Mouse (Mus musculus): Measurements from ENCODE around the gene Pycard. TPM values are rescaled to one million over a fixed set of nuclear protein-coding genes. Genes with fewer than 3 reads are reported as not detected.

Gene Pycard
- total and polyA plus RNA-seq, 3 experiments, result 5.1 to 52.5 (median 8.1) TPM

GRCm38 (mm10) chr7:128022974-128023373 lies 29.3 kb upstream of the Pycard start:
- TF ChIP-seq CHD2 (IDR thresholded peaks at IDR 0.05; ENCODE audit: low read length) (no peak), ZKSCAN1 (IDR thresholded peaks at IDR 0.05; ENCODE audit: borderline replicate concordance, low read depth, low read length) (no peak), E2F4 (IDR thresholded peaks at IDR 0.05; ENCODE audit: insufficient replicate concordance, low read depth, low read length) (0 out of 2 replicates have a peak, but pooled peaks have one; percentile 26), PAX5 (IDR thresholded peaks at IDR 0.05; ENCODE audit: low read length) (no peak), TCF12 (IDR thresholded peaks at IDR 0.05; ENCODE audit: low read depth, low read length) (no peak), JUN (IDR thresholded peaks at IDR 0.05; ENCODE audit: insufficient read depth, low read depth, low read length) (no peak), BHLHE40 (IDR thresholded peaks at IDR 0.05; ENCODE audit: low read depth, low read length) (no peak), ZNF384 (IDR thresholded peaks at IDR 0.05; ENCODE audit: low read depth, low read length) (no peak), IRF4 (IDR thresholded peaks at IDR 0.05; ENCODE audit: low read depth, low read length) (peak; percentile 61), TBP (conservative IDR thresholded peaks at IDR 0.05; ENCODE audit: low read depth, low read length) (no peak), MYC (IDR thresholded peaks at IDR 0.05; ENCODE audit: low read depth, low read length) (0 out of 2 replicates have a peak, but pooled peaks have one; percentile 19), RAD21 (IDR thresholded peaks at IDR 0.05; ENCODE audit: low read depth, low read length) (peak; percentile 38), MEF2A (IDR thresholded peaks at IDR 0.05; ENCODE audit: borderline replicate concordance, low read depth, low read length) (no peak), UBTF (IDR thresholded peaks at IDR 0.05; ENCODE audit: low read depth, low read length) (no peak), CHD1 (IDR thresholded peaks at IDR 0.05; ENCODE audit: low read depth, low read length) (no peak), ZMIZ1 (IDR thresholded peaks at IDR 0.05; ENCODE audit: low read depth, low read length) (no peak), MAFK (IDR thresholded peaks at IDR 0.05; ENCODE audit: insufficient replicate concordance, low read length) (no peak), USF2 (conservative IDR thresholded peaks at IDR 0.05; ENCODE audit: low read depth, low read length) (no peak), CTCF (conservative IDR thresholded peaks at IDR 0.05 in 1 of 2, IDR thresholded peaks at IDR 0.05 in 1 of 2; ENCODE audit: low read depth in 2 of 2, low read length in 2 of 2) (peak; percentile 44 to 64), RCOR1 (conservative IDR thresholded peaks at IDR 0.05; ENCODE audit: low read depth, low read length) (no peak), NELFE (IDR thresholded peaks at IDR 0.05; ENCODE audit: low read depth, low read length) (no peak), MAZ (IDR thresholded peaks at IDR 0.05; ENCODE audit: low read depth, low read length) (no peak), USF1 (IDR thresholded peaks at IDR 0.05; ENCODE audit: low read depth, low read length) (no peak), SMC3 (IDR thresholded peaks at IDR 0.05; ENCODE audit: low read depth, low read length) (peak; percentile 58), POLR2A (IDR thresholded peaks at IDR 0.05; ENCODE audit: low read depth, low read length) (no peak), ETS1 (conservative IDR thresholded peaks at IDR 0.05; ENCODE audit: low read depth, low read length) (no peak), JUND (conservative IDR thresholded peaks at IDR 0.05; ENCODE audit: low read depth, low read length) (no peak; the same call in 1 of the 2 replicates), ELF1 (IDR thresholded peaks at IDR 0.05; ENCODE audit: low read depth, low read length) (no peak), KAT2A (IDR thresholded peaks at IDR 0.05; ENCODE audit: insufficient replicate concordance, low read length) (no peak), EP300 (IDR thresholded peaks at IDR 0.05; ENCODE audit: low read length) (no peak), HCFC1 (IDR thresholded peaks at IDR 0.05; ENCODE audit: low read depth, low read length) (no peak), NRF1 (IDR thresholded peaks at IDR 0.05; ENCODE audit: low read depth, low read length) (no peak), SIN3A (IDR thresholded peaks at IDR 0.05; ENCODE audit: low read length) (no peak), GABPA (IDR thresholded peaks at IDR 0.05; ENCODE audit: insufficient replicate concordance, low read depth, low read length) (no peak), POLR2AphosphoS2 (IDR thresholded peaks at IDR 0.05; ENCODE audit: low read depth, low read length) (no peak), MXI1 (IDR thresholded peaks at IDR 0.05; ENCODE audit: low read depth, low read length) (no peak), MAX (IDR thresholded peaks at IDR 0.05; ENCODE audit: low read length) (no peak), ZC3H11A (IDR thresholded peaks at IDR 0.05; ENCODE audit: low read depth, low read length) (no peak)
- Histone ChIP-seq H3K36me3 (replicated peaks in 1 of 2; ENCODE audit: control insufficient read depth in 1 of 2, insufficient read depth in 1 of 2, low read length in 1 of 2) (no peaks in the 10 kb centered on the region), H3K4me1 (ENCODE audit: control insufficient read depth in 1 of 2, insufficient read depth in 2 of 2) (no peaks in the 10 kb centered on the region), H3K79me2 (replicated peaks; ENCODE audit: control insufficient read depth, extremely low read depth, insufficient read depth, poor library complexity, severe bottlenecking) (no peaks in the 10 kb centered on the region), H3K4me3 (replicated peaks in 1 of 3; ENCODE audit: low read depth in 2 of 3, low read length in 2 of 3, poor library complexity in 1 of 3) (no peak overlapping the region), H3K4me2 (ENCODE audit: insufficient read depth, low read depth, poor library complexity, severe bottlenecking) (no peak overlapping the region), H3K9me3 (replicated peaks; ENCODE audit: low read length) (no peaks in the 10 kb centered on the region), H3K9ac (ENCODE audit: insufficient read depth, low read depth) (no peak overlapping the region), H3K27me3 (replicated peaks) (no peaks in the 10 kb centered on the region), H3K27ac (ENCODE audit: insufficient read depth, low read depth) (no peak overlapping the region)
- dilution Hi-C loops (cut with MboI; ENCODE audit: extremely low pct_ligation_motif_present, extremely low pct_unique_long_range_greater_than_20kb, low sequenced_read_pairs), result no loop called here
- in situ Hi-C loops (cut with MboI; ENCODE audit: low pct_ligation_motif_present, low pct_unique_long_range_greater_than_20kb, low sequenced_read_pairs), result no loop called here
- DNase-seq (ENCODE audit: extremely low read depth), result peak; percentile 39

Measured in CH12.LX (cell line).